Mouse (Mus musculus): ENCODE measurements around the gene Palld.

- TF ChIP-seq TAL1 (IDR thresholded peaks at IDR 0.05; ENCODE audit: low read length) (no peak), GATA1 (IDR thresholded peaks at IDR 0.05; ENCODE audit: low read length) (no peak)
Observed at GRCm38 (mm10) chr8:61802840-61803239, 99.7 kb downstream of the Palld start.
